Mouse (Mus musculus) kidney, adult 11 months (tissue): ENCODE measurements at regions not wholly inside any gene's neighbourhood (a gene's known extent, or its start where the extent isn't known, plus 50 kb on each side); places are given as distances from the start of the nearest gene placed in this dataset.
"Not testable (repeated sequence)": the region's sequence is repeated elsewhere in the genome, so short reads cannot be mapped to it uniquely, and the experiment has no call there.

Source experiments
- DNase-seq: peaks from one replicate; pipeline ENCODE4 v3.0.0; 2022

- peak; percentile 17 for DNase-seq
Observed at GRCm38 (mm10) chr5:148820476-148820875, 108.6 kb downstream of the Katnal1 start.

GRCm38 (mm10) chr5:148819423-148819822, 109.7 kb downstream of the Katnal1 start:
- peak; percentile 40 for DNase-seq

GRCm38 (mm10) chr5:148818746-148819145, 110.4 kb downstream of the Katnal1 start:
- no peak for DNase-seq

GRCm38 (mm10) chr5:148812840-148813239, 116.3 kb downstream of the Katnal1 start:
- no peak for DNase-seq

GRCm38 (mm10) chr5:148812016-148812415, 117.1 kb downstream of the Katnal1 start:
- peak; percentile 33 for DNase-seq

- DNase-seq: no peak
Observed at GRCm38 (mm10) chr5:148809485-148809884, 119.6 kb downstream of the Katnal1 start.

GRCm38 (mm10) chr5:148809055-148809454, 120.1 kb downstream of the Katnal1 start:
- DNase-seq: no peak

GRCm38 (mm10) chr5:148808426-148808825, 120.7 kb downstream of the Katnal1 start:
- DNase-seq: peak; percentile 46

- DNase-seq: no peak
Observed at GRCm38 (mm10) chr5:148807612-148808011, 121.5 kb downstream of the Katnal1 start.

GRCm38 (mm10) chr5:148805030-148805429, 124.1 kb downstream of the Katnal1 start:
- DNase-seq: no peak

GRCm38 (mm10) chr5:148803772-148804171, 125.3 kb downstream of the Katnal1 start:
- no peak for DNase-seq

- no peak for DNase-seq
Observed at GRCm38 (mm10) chr5:148802720-148803119, 126.4 kb downstream of the Katnal1 start.

GRCm38 (mm10) chr5:148798541-148798940, 130.6 kb downstream of the Katnal1 start:
- DNase-seq: no peak

- no peak for DNase-seq
Observed at GRCm38 (mm10) chr5:148796072-148796471, 133.0 kb downstream of the Katnal1 start.

- DNase-seq: peak; percentile 67
Observed at GRCm38 (mm10) chr5:148794465-148794864, 134.7 kb downstream of the Katnal1 start.

- peak; percentile 64 for DNase-seq
Observed at GRCm38 (mm10) chr5:148792736-148793440, 136.2 kb downstream of the Katnal1 start.

GRCm38 (mm10) chr5:148791651-148792050, 137.5 kb downstream of the Katnal1 start:
- DNase-seq: no peak

GRCm38 (mm10) chr5:148790343-148790742, 138.8 kb downstream of the Katnal1 start:
- not testable (repeated sequence) for DNase-seq

- peak; percentile 24 for DNase-seq
Observed at GRCm38 (mm10) chr5:148789823-148790222, 139.3 kb downstream of the Katnal1 start.

GRCm38 (mm10) chr5:148789147-148789566, 140.0 kb downstream of the Katnal1 start:
- DNase-seq: peak; percentile 93

- peak; percentile 34 for DNase-seq
Observed at GRCm38 (mm10) chr5:148788690-148789089, 140.4 kb downstream of the Katnal1 start.

- peak; percentile 20 for DNase-seq
Observed at GRCm38 (mm10) chr5:148787270-148787669, 141.8 kb downstream of the Katnal1 start.

- not testable (repeated sequence) for DNase-seq
Observed at GRCm38 (mm10) chr5:148781076-148781475, 148.0 kb downstream of the Katnal1 start.

GRCm38 (mm10) chr5:148776796-148777659, 152.1 kb downstream of the Katnal1 start:
- no peak for DNase-seq
